Mouse (Mus musculus): ENCODE data around the gene Clca1. TPM values are rescaled to one million over a fixed set of nuclear protein-coding genes. Genes with fewer than 3 reads are reported as not detected.

The Clca1 gene
- total and polyA plus RNA-seq, 3 experiments: 0.04 to 1.3 (median 0.30) TPM

DNA sequence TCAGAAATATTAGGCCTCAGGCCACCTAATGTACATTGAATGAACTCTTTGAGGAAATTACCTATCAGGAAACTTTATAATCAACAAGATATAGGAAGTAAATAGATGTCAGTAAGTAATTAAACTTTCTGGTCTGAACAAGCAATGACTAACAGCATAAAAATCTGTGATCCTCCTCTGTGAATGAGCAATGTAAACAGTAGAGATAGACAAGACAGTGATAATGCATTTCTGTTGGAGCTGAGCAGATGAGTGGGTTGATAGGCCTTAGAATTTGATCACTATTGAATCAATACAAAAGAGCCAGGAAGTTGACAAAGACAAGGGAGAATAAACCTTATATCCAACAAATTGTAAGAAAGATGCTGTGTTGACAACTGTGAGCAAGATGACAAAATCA, 40.0 kb downstream of the Clca1 start:
- H3K9ac ChIP-seq (ENCODE audit: insufficient read depth, low read depth): no peak overlapping the region
- H3K36me3 ChIP-seq (replicated peaks in 1 of 2; ENCODE audit: control insufficient read depth in 1 of 2, insufficient read depth in 1 of 2, low read length in 1 of 2): no peaks in the 10 kb centered on the region
- no peak for TF ChIP-seq JUND (conservative IDR thresholded peaks at IDR 0.05; ENCODE audit: low read depth, low read length)
- TF ChIP-seq MAX (IDR thresholded peaks at IDR 0.05; ENCODE audit: low read length): no peak
- TF ChIP-seq BHLHE40 (IDR thresholded peaks at IDR 0.05; ENCODE audit: low read depth, low read length): no peak
- no peak for TF ChIP-seq RAD21 (IDR thresholded peaks at IDR 0.05; ENCODE audit: low read depth, low read length)
- no peak for TF ChIP-seq SIN3A (IDR thresholded peaks at IDR 0.05; ENCODE audit: low read length)
- no peak for TF ChIP-seq KAT2A (IDR thresholded peaks at IDR 0.05; ENCODE audit: insufficient replicate concordance, low read length)
- TF ChIP-seq ZMIZ1 (IDR thresholded peaks at IDR 0.05; ENCODE audit: low read depth, low read length): no peak
- TF ChIP-seq MXI1 (IDR thresholded peaks at IDR 0.05; ENCODE audit: low read depth, low read length): no peak
- no peak for TF ChIP-seq ZNF384 (IDR thresholded peaks at IDR 0.05; ENCODE audit: low read depth, low read length)
- TF ChIP-seq MYC (IDR thresholded peaks at IDR 0.05; ENCODE audit: low read depth, low read length): no peak
- TF ChIP-seq MEF2A (IDR thresholded peaks at IDR 0.05; ENCODE audit: borderline replicate concordance, low read depth, low read length): no peak
- no peak for TF ChIP-seq CHD2 (IDR thresholded peaks at IDR 0.05; ENCODE audit: low read length)
- TF ChIP-seq ELF1 (IDR thresholded peaks at IDR 0.05; ENCODE audit: low read depth, low read length): no peak
- TF ChIP-seq NELFE (IDR thresholded peaks at IDR 0.05; ENCODE audit: low read depth, low read length): no peak
- TF ChIP-seq GABPA (IDR thresholded peaks at IDR 0.05; ENCODE audit: insufficient replicate concordance, low read depth, low read length): no peak
- TF ChIP-seq MAFK (IDR thresholded peaks at IDR 0.05; ENCODE audit: insufficient replicate concordance, low read length): no peak
- no peak for TF ChIP-seq IRF4 (IDR thresholded peaks at IDR 0.05; ENCODE audit: low read depth, low read length)
- TF ChIP-seq PAX5 (IDR thresholded peaks at IDR 0.05; ENCODE audit: low read length): no peak
- no peak for TF ChIP-seq TCF12 (IDR thresholded peaks at IDR 0.05; ENCODE audit: low read depth, low read length)
- TF ChIP-seq ZC3H11A (IDR thresholded peaks at IDR 0.05; ENCODE audit: low read depth, low read length): no peak
- DNase-seq (ENCODE audit: extremely low read depth): no peak
- no peak overlapping the region for H3K27ac ChIP-seq (ENCODE audit: insufficient read depth, low read depth)
- dilution Hi-C loops (cut with MboI; ENCODE audit: extremely low pct_ligation_motif_present, extremely low pct_unique_long_range_greater_than_20kb, low sequenced_read_pairs) (no loop called here), in situ Hi-C loops (cut with MboI; ENCODE audit: low pct_ligation_motif_present, low pct_unique_long_range_greater_than_20kb, low sequenced_read_pairs) (no loop called here)
- no peaks in the 10 kb centered on the region for H3K27me3 ChIP-seq (replicated peaks)
- no peak overlapping the region for H3K4me3 ChIP-seq (replicated peaks in 1 of 3; ENCODE audit: low read depth in 2 of 3, low read length in 2 of 3, poor library complexity in 1 of 3)
- H3K4me2 ChIP-seq (ENCODE audit: insufficient read depth, low read depth, poor library complexity, severe bottlenecking): no peak overlapping the region
- H3K4me1 ChIP-seq (ENCODE audit: control insufficient read depth in 1 of 2, insufficient read depth in 2 of 2): no peaks in the 10 kb centered on the region
- H3K9me3 ChIP-seq (replicated peaks; ENCODE audit: low read length): no peaks in the 10 kb centered on the region
- H3K79me2 ChIP-seq (replicated peaks; ENCODE audit: control insufficient read depth, extremely low read depth, insufficient read depth, poor library complexity, severe bottlenecking): no peaks in the 10 kb centered on the region

DNA sequence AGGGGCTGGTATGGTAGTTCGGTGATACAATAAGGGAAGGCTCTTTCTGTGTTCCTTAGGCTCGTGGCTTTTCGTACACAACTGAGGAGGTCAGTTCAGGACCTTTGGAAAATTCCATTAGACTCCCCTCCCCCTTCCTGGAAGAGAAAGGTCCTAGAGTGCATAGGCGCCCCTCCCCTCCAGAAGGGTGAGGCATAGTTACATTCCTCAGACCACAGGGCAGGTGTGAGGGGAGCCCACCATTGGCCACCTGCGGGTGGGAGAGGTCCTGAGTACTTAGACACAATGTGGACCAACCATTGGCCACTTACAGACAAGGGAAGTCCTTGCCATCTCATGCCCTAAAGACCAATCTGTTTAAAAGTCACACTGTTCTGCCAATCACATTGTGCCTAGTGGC, 46.7 kb downstream of the Clca1 start:
- DNase-seq (ENCODE audit: extremely low read depth): no peak
- H3K4me3 ChIP-seq (replicated peaks in 1 of 3; ENCODE audit: low read depth in 2 of 3, low read length in 2 of 3, poor library complexity in 1 of 3): no peak overlapping the region
- peaks cover 0 to 3% of the 10 kb centered on the region in 2 experiments; a peak in 1 of 4 replicates for H3K4me1 ChIP-seq (ENCODE audit: control insufficient read depth in 1 of 2, insufficient read depth in 2 of 2)
- H3K36me3 ChIP-seq (replicated peaks in 1 of 2; ENCODE audit: control insufficient read depth in 1 of 2, insufficient read depth in 1 of 2, low read length in 1 of 2): peaks cover 0 to 5% of the 10 kb centered on the region in 2 experiments
- in situ Hi-C loops (cut with MboI; ENCODE audit: low pct_ligation_motif_present, low pct_unique_long_range_greater_than_20kb, low sequenced_read_pairs) (no loop called here), dilution Hi-C loops (cut with MboI; ENCODE audit: extremely low pct_ligation_motif_present, extremely low pct_unique_long_range_greater_than_20kb, low sequenced_read_pairs) (no loop called here)
- H3K79me2 ChIP-seq (replicated peaks; ENCODE audit: control insufficient read depth, extremely low read depth, insufficient read depth, poor library complexity, severe bottlenecking): no peaks in the 10 kb centered on the region
- H3K27ac ChIP-seq (ENCODE audit: insufficient read depth, low read depth): no peak overlapping the region
- no peaks in the 10 kb centered on the region for H3K9me3 ChIP-seq (replicated peaks; ENCODE audit: low read length)
- H3K9ac ChIP-seq (ENCODE audit: insufficient read depth, low read depth): no peak overlapping the region
- H3K27me3 ChIP-seq (replicated peaks): no peaks in the 10 kb centered on the region
- TF ChIP-seq MYC (IDR thresholded peaks at IDR 0.05; ENCODE audit: low read depth, low read length) (no peak), CTCF (conservative IDR thresholded peaks at IDR 0.05 in 1 of 2, IDR thresholded peaks at IDR 0.05 in 1 of 2; ENCODE audit: low read depth in 2 of 2, low read length in 2 of 2) (no peak), JUND (conservative IDR thresholded peaks at IDR 0.05; ENCODE audit: low read depth, low read length) (no peak)
- no peak overlapping the region for H3K4me2 ChIP-seq (ENCODE audit: insufficient read depth, low read depth, poor library complexity, severe bottlenecking)
